Mouse (Mus musculus) ovary, adult 18-20 months (tissue): Measurements from ENCODE around the gene Clstn2.

Source experiments
- DNase-seq: peaks from one replicate; pipeline ENCODE4 v3.0.0; 2022; ENCODE audit warnings: low spot score, mixed read lengths

Clstn2 gene

GRCm38 (mm10) chr9:97773911-97774310, 259.1 kb downstream of the Clstn2 start:
- DNase-seq, result no peak

- no peak for DNase-seq
Measured at GRCm38 (mm10) chr9:97772431-97772830, 260.6 kb downstream of the Clstn2 start.

- DNase-seq, result no peak
Measured at GRCm38 (mm10) chr9:97769331-97769730, 263.6 kb downstream of the Clstn2 start.

- no peak for DNase-seq
Measured at GRCm38 (mm10) chr9:97765251-97765767, 267.7 kb downstream of the Clstn2 start.

GRCm38 (mm10) chr9:97763048-97763447, 269.9 kb downstream of the Clstn2 start:
- DNase-seq, result no peak

GRCm38 (mm10) chr9:97755599-97756270, 277.2 kb downstream of the Clstn2 start:
- no peak for DNase-seq

GRCm38 (mm10) chr9:97753715-97754114, 279.3 kb downstream of the Clstn2 start:
- DNase-seq, result no peak

- DNase-seq, result no peak
Measured at GRCm38 (mm10) chr9:97746574-97746973, 286.4 kb downstream of the Clstn2 start.

GRCm38 (mm10) chr9:97727715-97728486, 305.1 kb downstream of the Clstn2 start:
- DNase-seq, result no peak

- no peak for DNase-seq
Measured at GRCm38 (mm10) chr9:97717728-97718127, 315.3 kb downstream of the Clstn2 start.

GRCm38 (mm10) chr9:97717005-97717404, 316.0 kb downstream of the Clstn2 start:
- DNase-seq, result no peak

GRCm38 (mm10) chr9:97712888-97713287, 320.1 kb downstream of the Clstn2 start:
- DNase-seq, result no peak

GRCm38 (mm10) chr9:97703901-97704503, 329.0 kb downstream of the Clstn2 start:
- no peak for DNase-seq

GRCm38 (mm10) chr9:97702989-97703388, 330.0 kb downstream of the Clstn2 start:
- DNase-seq, result no peak

- no peak for DNase-seq
Measured at GRCm38 (mm10) chr9:97699983-97700382, 333.0 kb downstream of the Clstn2 start.

GRCm38 (mm10) chr9:97699020-97699419, 334.0 kb downstream of the Clstn2 start:
- DNase-seq, result no peak

GRCm38 (mm10) chr9:97698071-97698470, 334.9 kb downstream of the Clstn2 start:
- DNase-seq, result no peak

GRCm38 (mm10) chr9:97696655-97697235, 336.2 kb downstream of the Clstn2 start:
- DNase-seq, result no peak

GRCm38 (mm10) chr9:97695278-97695677, 337.7 kb downstream of the Clstn2 start:
- no peak for DNase-seq

GRCm38 (mm10) chr9:97686826-97687425, 346.1 kb downstream of the Clstn2 start:
- DNase-seq, result no peak

- DNase-seq, result no peak
Measured at GRCm38 (mm10) chr9:97685664-97686063, 347.3 kb downstream of the Clstn2 start.

- no peak for DNase-seq
Measured at GRCm38 (mm10) chr9:97679878-97680277, 353.1 kb downstream of the Clstn2 start.
